Mouse (Mus musculus) stomach, embryonic 15.5 days (tissue): ENCODE data around the gene Pcdh19. TPM values are rescaled to one million over a fixed set of nuclear protein-coding genes. Genes with fewer than 3 reads are reported as not detected.
A peak's percentile ranks its signal among the peaks of the same experiment; 100 is the strongest.

Experiments used
- ATAC-seq: fragments of 200-750 bp; cut with Nextera tagmentation; 2 replicates; pipeline ENCODE4 v1.8.0; 2017; ENCODE audit warnings: low read depth, moderate number of reproducible peaks, moderate TSS enrichment; ENCODE audit not compliant: insufficient read depth, low FRiP score
- H3K27ac ChIP-seq: fragments of 300-500 bp; sonication (generic); 2 replicates; pipeline ENCODE4 v1.5.1; 2015; ENCODE audit warnings: mild to moderate bottlenecking, inconsistent platforms
- H3K27me3 ChIP-seq: fragments of 300-500 bp; sonication (generic); replicated peaks from 2 replicates; pipeline ENCODE4 v1.6.1; 2015; ENCODE audit warnings: inconsistent platforms
- H3K36me3 ChIP-seq: fragments of 300-500 bp; sonication (generic); 2 replicates; pipeline ENCODE4 v1.6.1; 2015; ENCODE audit warnings: inconsistent platforms
- H3K4me1 ChIP-seq: fragments of 300-500 bp; sonication (generic); 2 replicates; pipeline ENCODE4 v1.6.1; 2015; ENCODE audit warnings: inconsistent platforms
- H3K4me2 ChIP-seq: fragments of 300-500 bp; sonication (generic); 2 replicates; pipeline ENCODE4 v1.6.1; 2015; ENCODE audit warnings: mild to moderate bottlenecking, inconsistent platforms
- H3K4me3 ChIP-seq: fragments of 300-500 bp; sonication (generic); replicated peaks from 2 replicates; pipeline ENCODE4 v1.5.1; 2015; ENCODE audit warnings: inconsistent platforms
- H3K9ac ChIP-seq: fragments of 300-500 bp; sonication (generic); 2 replicates; pipeline ENCODE4 v1.6.1; 2015; ENCODE audit warnings: inconsistent platforms
- H3K9me3 ChIP-seq: fragments of 300-500 bp; sonication (generic); 2 replicates; pipeline ENCODE4 v1.6.1; 2016; ENCODE audit warnings: inconsistent platforms
- WGBS: fragments of 180-500 bp; shearing (Covaris S2); methylation state at CpG from one replicate; pipeline ENCODE4 v1.1.7; 2015; 5-methylcytosine and 5-hydroxymethylcytosine counted together
- polyA plus RNA-seq: library from polyadenylated mRNA; unstranded; fragments of >200 nt; fragmentation: Nextera tagmentation; extraction: Ambion mirVana; gene quantifications from 2 replicates; pipeline ENCODE4 v1.2.1, GENCODE M21; 2015

Pcdh19 gene
- polyA plus RNA-seq, 1 experiment from 2014 or later: 3.7 TPM

DNA sequence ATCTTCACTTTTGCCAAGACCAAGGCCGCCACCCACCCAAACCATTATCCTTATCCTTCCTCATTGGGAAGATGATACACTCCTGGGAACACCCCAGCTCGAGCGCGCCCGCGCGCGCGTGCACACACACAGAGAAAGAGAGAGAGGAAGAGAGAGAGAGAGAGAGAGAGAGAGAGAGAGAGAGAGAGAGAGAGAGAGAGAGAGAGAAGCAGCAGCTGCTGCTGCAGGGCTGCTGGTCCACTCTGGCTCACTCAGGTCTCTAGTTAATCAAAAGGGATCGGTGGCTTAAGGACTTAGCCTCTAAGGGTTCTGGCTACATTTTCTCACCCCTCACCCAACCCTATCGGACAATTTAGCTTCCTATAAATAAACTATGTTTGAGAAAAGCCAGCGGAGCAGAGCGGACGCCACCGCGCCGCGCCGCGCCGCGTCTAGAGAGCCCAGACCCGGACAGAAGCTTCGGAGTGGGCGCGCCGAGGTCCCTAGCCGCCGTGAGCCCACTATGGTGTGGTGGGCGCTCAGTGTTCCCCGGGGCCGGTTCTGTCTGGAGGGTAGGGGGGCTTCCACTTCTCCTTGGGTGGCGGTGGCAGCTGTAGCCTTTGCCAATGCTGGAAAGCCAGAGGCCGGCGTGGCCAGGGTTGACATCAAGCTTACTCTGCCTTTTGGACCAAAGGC, 926 bp upstream of the Pcdh19 start:
- peak overlapping the region; percentile 52 for H3K4me3 ChIP-seq
- H3K4me2 ChIP-seq: peak overlapping the region; percentile 74
- 24% methylated on average over 35 of the region's 35 CpGs for WGBS
- 0 out of 2 replicates have a peak, but pooled peaks cover 3% of the 10 kb centered on the region for H3K27me3 ChIP-seq
- no peak for ATAC-seq
- no peaks in the 10 kb centered on the region for H3K36me3 ChIP-seq
- H3K9me3 ChIP-seq: no peaks in the 10 kb centered on the region
- no peak overlapping the region for H3K9ac ChIP-seq
- H3K4me1 ChIP-seq: 0 out of 2 replicates have a peak, but pooled peaks cover 3% of the 10 kb centered on the region
- H3K27ac ChIP-seq: no peak overlapping the region

DNA sequence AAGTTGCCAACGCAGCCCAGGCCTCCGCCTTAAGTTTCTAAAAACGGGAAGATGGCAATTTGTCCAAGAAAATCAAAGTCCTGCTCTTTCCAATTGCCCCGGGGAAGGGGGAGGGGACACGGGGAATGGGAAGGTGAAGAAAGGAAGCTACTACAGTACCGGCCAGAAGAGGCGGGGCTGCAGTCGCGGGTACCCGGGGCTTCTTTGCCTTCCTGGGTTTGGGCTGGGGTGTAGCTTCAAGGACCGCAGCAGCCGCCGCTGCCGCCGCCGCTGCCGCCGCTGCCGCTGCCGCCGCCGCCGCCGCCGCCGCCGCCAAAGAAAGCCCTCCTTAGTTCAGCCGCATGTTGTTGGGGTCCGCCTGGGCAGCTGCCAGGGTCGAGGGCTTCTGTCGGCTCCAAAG, 631 bp downstream of the Pcdh19 start:
- peak overlapping the region; percentile 52 for H3K4me3 ChIP-seq
- WGBS: 12% methylated on average over 28 of the region's 31 CpGs
- H3K9ac ChIP-seq: no peak overlapping the region
- H3K4me1 ChIP-seq: 0 out of 2 replicates have a peak, but pooled peaks cover 3% of the 10 kb centered on the region
- no peaks in the 10 kb centered on the region for H3K36me3 ChIP-seq
- H3K9me3 ChIP-seq: no peaks in the 10 kb centered on the region
- peak overlapping the region; percentile 74 for H3K4me2 ChIP-seq
- no peak for ATAC-seq
- H3K27ac ChIP-seq: peak overlapping the region; percentile 75
- 0 out of 2 replicates have a peak, but pooled peaks cover 3% of the 10 kb centered on the region for H3K27me3 ChIP-seq

DNA sequence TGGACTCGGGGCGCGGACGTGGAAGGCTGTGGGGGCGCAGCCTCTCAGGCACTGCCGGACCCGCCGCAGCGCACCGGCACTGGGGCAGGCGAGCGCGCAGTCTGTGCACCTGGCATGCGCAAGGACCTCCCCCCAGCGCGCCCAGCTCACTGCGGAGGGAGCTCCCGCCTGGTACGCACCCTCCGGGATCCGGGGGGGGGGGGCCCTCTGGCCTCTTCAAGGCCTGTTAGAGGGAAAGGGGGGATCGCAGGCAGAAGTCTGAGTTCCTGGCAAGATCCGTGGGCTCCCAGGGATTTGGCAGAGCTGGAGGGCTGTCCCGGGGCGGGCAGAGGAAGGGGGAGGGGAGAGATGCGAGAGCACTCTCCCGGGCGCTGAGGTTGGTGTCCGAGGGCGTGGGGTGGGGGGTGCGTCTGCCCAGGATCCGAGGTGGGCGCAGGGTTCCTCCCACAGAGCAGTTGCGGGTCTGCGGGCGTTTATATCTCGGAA, 1.1 kb downstream of the Pcdh19 start:
- H3K27ac ChIP-seq: no peak overlapping the region
- no peak for ATAC-seq
- no peaks in the 10 kb centered on the region for H3K36me3 ChIP-seq
- H3K4me1 ChIP-seq: 0 out of 2 replicates have a peak, but pooled peaks cover 3% of the 10 kb centered on the region
- H3K27me3 ChIP-seq: 0 out of 2 replicates have a peak, but pooled peaks cover 3% of the 10 kb centered on the region
- H3K9ac ChIP-seq: no peak overlapping the region
- 23% methylated on average over 25 of the region's 37 CpGs for WGBS
- H3K4me2 ChIP-seq: peak overlapping the region; percentile 74
- H3K4me3 ChIP-seq: peak overlapping the region; percentile 52
- no peaks in the 10 kb centered on the region for H3K9me3 ChIP-seq

DNA sequence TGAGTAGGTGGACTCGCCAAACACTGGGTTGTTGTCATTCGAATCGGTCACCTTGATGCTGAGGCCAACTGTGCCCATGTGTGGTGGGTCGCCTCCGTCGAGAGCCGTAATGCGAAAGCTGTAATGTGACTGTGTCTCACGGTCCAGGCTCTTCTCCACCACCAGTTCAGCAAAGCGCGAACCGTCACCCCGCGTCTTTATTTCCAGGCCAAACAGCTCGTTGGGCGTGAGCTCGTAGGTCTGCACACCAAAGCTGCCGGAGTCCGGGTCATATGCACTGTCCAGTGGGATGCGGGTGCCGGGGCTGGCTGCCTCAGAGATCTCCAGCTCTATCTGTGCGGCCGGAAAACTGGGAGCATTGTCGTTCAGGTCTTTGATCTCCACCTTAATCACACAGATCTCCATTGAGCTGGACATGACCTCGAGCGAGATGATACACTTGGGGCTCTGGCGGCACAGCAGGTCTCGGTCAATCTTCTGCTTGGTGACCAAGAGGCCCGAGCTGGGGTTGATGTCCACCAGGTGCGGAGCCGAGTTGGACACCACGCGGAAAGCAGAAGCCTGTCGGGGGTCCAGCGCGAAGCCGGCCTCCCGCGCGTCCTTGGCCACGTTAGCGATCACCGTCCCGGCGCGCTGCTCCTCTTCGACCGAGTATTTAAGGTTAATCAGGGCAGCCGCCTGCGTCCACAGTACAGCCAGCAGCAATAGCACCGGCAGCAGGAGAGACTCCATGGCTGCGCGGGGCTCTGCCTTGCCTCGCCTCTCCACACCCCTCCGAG, 2.1 kb downstream of the Pcdh19 start:
- Histone ChIP-seq H3K27me3 (0 out of 2 replicates have a peak, but pooled peaks cover 3% of the 10 kb centered on the region), H3K4me2 (peak overlapping the region; percentile 74), H3K9me3 (no peaks in the 10 kb centered on the region), H3K9ac (no peak overlapping the region), H3K36me3 (no peaks in the 10 kb centered on the region), H3K27ac (no peak overlapping the region), H3K4me3 (peak overlapping the region; percentile 52), H3K4me1 (0 out of 2 replicates have a peak, but pooled peaks cover 3% of the 10 kb centered on the region)
- WGBS: 27% methylated on average over 53 of the region's 55 CpGs
- ATAC-seq: no peak

DNA sequence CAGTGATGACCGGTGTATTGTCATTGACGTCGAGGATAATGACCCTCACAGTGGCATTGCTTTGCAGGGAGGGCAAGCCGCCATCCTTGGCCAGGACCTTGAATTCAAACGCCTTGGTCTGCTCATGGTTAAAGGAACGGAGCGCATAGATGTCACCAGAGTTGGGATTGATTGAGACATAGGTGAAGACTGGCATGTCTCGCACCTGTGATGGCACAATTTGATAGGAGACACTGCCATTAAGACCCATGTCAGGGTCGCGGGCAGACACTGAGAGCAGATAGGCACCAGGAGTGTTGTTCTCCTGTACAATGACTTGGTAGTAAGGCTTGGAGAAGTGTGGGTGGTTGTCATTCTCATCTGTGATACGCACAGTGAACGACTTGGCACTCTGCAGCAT, 3.2 kb downstream of the Pcdh19 start:
- Histone ChIP-seq H3K27me3 (0 out of 2 replicates have a peak, but pooled peaks cover 3% of the 10 kb centered on the region), H3K9me3 (no peaks in the 10 kb centered on the region), H3K4me3 (0 out of 2 replicates have a peak overlapping the region, but pooled peaks have one; percentile 52), H3K9ac (no peak overlapping the region), H3K36me3 (no peaks in the 10 kb centered on the region), H3K27ac (no peak overlapping the region), H3K4me1 (0 out of 2 replicates have a peak, but pooled peaks cover 3% of the 10 kb centered on the region), H3K4me2 (0 out of 2 replicates have a peak overlapping the region, but pooled peaks have one; percentile 74)
- 54% methylated on average over 12 of the region's 12 CpGs for WGBS
- no peak for ATAC-seq

DNA sequence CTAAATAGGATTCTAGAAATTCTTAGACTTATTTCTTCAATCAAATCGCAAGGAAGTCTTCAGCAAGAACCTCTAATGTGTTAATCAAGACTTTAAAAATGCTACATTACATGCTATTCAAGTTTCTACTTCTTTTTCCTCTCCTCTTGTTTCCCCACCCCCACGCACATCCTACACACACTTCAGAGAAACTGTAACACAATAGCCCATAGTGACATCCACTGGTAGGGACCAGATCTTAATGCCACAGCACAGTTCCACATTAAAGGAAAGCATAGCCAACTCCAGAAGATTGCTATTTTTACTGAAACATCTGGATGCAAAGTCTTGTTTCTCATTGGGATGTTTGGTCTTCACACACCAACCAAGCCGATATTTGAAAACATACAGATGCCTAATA, 4.8 kb downstream of the Pcdh19 start:
- Histone ChIP-seq H3K4me2 (no peak overlapping the region), H3K27me3 (0 out of 2 replicates have a peak, but pooled peaks cover 3% of the 10 kb centered on the region)
- 44% methylated on average over 3 of the region's 3 CpGs for WGBS

DNA sequence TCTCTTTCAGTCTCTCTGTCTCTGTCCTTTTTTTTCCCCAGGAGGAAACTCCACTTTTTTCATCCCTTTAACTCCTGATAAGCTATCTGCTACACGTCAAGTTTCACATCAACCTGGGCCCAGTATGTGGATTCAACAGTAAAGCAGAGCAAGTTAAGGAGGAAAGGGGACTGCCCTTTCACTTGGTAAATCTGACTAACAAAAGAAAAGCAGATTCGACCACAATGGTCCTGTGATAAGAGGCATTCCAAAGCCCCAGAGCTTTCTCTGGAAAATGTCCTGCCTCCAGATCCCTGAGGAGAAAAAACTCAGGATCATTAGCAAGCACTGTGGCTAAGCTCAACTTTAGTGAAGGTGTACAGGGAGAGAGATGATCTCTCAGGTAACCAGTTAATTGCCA, 13.7 kb downstream of the Pcdh19 start:
- H3K27me3 ChIP-seq: no peaks in the 10 kb centered on the region
- no peak overlapping the region for H3K27ac ChIP-seq
- H3K36me3 ChIP-seq: no peaks in the 10 kb centered on the region
- no peak for ATAC-seq
- no peak overlapping the region for H3K4me2 ChIP-seq
- H3K9ac ChIP-seq: no peak overlapping the region
- no peak overlapping the region for H3K4me3 ChIP-seq
- no peaks in the 10 kb centered on the region for H3K9me3 ChIP-seq
- WGBS: 30% methylated on average over 2 of the region's 2 CpGs
- H3K4me1 ChIP-seq: no peaks in the 10 kb centered on the region

More for the DNA sequence above, 4.8 kb downstream of the Pcdh19 start:
- Histone ChIP-seq H3K9me3 (no peaks in the 10 kb centered on the region), H3K4me1 (0 out of 2 replicates have a peak, but pooled peaks cover 3% of the 10 kb centered on the region), H3K36me3 (no peaks in the 10 kb centered on the region), H3K9ac (no peak overlapping the region), H3K4me3 (no peak overlapping the region), H3K27ac (no peak overlapping the region)
- ATAC-seq: no peak

DNA sequence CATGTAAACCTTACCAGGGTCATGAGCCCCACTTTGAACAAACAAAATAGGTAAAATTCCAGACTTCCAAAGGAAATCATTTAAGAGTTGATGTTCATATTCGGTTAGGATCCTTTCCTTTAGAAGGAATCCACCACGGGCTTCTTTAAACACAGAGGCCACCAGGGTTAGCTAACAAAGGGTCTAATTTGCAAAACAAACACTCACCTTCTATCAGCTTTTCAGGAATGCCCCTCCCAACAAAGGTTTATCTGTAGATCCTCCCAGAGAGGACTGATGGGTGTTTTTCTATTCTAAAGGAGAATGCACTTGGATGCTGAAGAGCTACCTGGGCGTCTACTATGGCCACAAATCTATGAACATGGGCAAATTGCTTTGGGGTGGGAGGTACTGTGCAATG, 15.0 kb downstream of the Pcdh19 start:
- Histone ChIP-seq H3K4me1 (no peaks in the 10 kb centered on the region), H3K9ac (no peak overlapping the region), H3K36me3 (no peaks in the 10 kb centered on the region), H3K9me3 (no peaks in the 10 kb centered on the region), H3K27me3 (no peaks in the 10 kb centered on the region), H3K27ac (no peak overlapping the region), H3K4me2 (no peak overlapping the region), H3K4me3 (no peak overlapping the region)
- WGBS: 40% methylated on average over 3 of the region's 3 CpGs
- no peak for ATAC-seq

DNA sequence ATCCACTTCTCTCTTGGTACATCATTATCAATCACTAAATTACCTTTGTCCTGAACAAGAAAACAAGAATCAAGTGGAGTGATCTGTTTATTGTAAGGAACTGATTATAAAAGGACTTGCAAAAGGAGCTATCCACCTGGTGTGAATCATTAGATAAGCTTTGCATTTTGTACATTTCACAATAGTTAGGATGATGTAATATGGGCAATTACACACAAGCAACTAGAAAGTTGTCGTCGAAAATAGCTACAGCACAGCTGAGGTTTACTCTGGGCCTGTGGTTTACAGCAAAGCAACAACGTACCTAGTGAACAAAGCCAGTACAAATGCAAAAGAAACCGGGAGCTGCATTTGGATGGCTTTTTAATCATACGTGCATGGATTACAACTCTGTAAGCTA, 28.7 kb downstream of the Pcdh19 start:
- ATAC-seq: no peak
- H3K27ac ChIP-seq: no peak overlapping the region
- H3K36me3 ChIP-seq: no peaks in the 10 kb centered on the region
- no peaks in the 10 kb centered on the region for H3K27me3 ChIP-seq
- no peaks in the 10 kb centered on the region for H3K4me1 ChIP-seq
- no peak overlapping the region for H3K4me2 ChIP-seq
- no peak overlapping the region for H3K9ac ChIP-seq
- no peak overlapping the region for H3K4me3 ChIP-seq
- WGBS: 61% methylated on average over 5 of the region's 5 CpGs
- H3K9me3 ChIP-seq: no peaks in the 10 kb centered on the region

DNA sequence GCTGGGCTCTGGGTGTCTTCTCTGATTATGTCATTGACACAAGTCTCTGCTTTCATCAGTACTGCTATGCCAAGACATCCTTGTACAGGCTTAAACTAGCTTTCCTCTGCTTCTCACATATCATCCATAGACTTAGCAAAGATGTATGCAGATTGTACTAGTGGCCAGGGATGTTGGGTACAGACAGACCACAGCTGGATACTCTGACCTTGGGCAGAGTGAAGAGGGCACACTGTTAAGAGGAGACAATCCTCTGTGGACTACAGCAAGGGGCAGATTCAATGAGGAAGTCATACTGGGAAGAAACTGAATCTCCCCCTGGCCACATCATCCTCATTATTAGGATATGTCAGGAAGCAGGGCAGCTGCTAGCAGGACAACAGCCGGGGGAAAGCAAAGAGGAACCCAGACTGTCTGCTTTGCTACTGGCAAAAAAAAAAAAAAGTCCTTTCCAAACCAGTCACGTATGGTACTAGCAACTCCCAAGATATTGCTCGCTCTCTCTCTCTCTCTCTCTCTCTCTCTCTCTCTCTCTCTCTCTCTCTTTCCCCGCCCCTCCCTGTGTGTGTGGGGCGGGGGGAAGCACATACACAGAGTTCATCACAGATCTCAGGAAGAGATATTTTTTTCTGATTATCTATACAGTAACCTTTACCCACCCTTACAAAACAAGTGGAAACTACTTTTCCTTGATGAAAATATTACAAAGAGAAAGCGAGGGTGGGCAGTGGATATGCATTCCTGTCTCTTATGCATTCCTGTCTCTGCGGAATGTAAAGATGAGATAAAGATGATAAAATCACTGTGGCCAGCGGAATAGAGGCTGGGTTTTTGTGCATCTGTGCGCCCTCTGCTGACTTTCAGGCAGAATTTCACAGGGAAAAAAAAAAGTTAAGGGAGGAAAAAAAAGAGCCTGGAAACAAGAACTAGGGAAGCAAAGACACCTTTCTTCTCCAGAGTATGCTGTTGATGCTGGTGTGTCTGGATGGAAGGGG, 31.2 kb downstream of the Pcdh19 start:
- no peaks in the 10 kb centered on the region for H3K36me3 ChIP-seq
- no peak overlapping the region for H3K4me3 ChIP-seq
- H3K9me3 ChIP-seq: no peaks in the 10 kb centered on the region
- H3K4me1 ChIP-seq: no peaks in the 10 kb centered on the region
- H3K9ac ChIP-seq: no peak overlapping the region
- no peaks in the 10 kb centered on the region for H3K27me3 ChIP-seq
- WGBS: 25% methylated on average over 9 of the region's 9 CpGs
- H3K4me2 ChIP-seq: peak overlapping the region; percentile 33
- no peak for ATAC-seq
- no peak overlapping the region for H3K27ac ChIP-seq

DNA sequence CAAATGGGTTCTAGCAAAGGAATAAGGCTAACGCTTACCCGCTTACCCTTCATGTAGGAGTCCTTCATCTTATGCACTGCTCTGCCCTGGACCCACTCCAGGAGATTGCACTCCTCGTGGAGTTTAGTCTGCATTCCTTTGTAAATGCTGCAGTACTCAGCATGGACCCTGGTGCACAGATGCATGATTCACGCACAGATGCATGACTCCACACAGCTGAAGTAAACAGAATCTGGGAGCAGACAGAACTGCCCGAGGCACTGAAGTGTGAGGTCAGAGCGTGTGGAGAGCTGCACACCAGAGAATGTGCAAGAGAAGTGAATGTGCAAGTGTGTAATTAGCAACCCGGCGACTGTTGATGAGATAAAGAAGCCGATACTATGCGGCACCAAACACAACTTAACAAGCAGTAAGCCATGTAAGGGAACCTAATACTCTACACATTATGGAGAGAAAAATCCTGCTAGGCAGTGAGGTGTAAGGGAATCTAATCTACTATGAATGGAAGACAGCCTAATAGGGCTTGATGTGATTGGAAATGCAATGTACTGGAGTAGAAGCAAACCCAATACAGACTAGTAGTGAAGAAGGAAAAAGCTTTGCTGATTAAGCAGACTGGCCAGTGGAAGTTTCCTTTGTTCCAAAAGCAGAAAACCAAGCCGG, 32.8 kb downstream of the Pcdh19 start:
- WGBS: 57% methylated on average over 11 of the region's 11 CpGs

More for the DNA sequence above, 32.8 kb downstream of the Pcdh19 start:
- H3K4me1 ChIP-seq: no peaks in the 10 kb centered on the region
- no peaks in the 10 kb centered on the region for H3K36me3 ChIP-seq
- no peak overlapping the region for H3K27ac ChIP-seq
- H3K9me3 ChIP-seq: no peaks in the 10 kb centered on the region
- no peaks in the 10 kb centered on the region for H3K27me3 ChIP-seq
- no peak overlapping the region for H3K4me2 ChIP-seq
- no peak overlapping the region for H3K9ac ChIP-seq
- ATAC-seq: no peak
- H3K4me3 ChIP-seq: no peak overlapping the region
